Mouse (Mus musculus) brain, adult 10 weeks (tissue): ENCODE measurements around the gene Orc6. TPM values are rescaled to one million over a fixed set of nuclear protein-coding genes. Genes with fewer than 3 reads are reported as not detected.

Source experiments
- polyA plus RNA-seq: library from polyadenylated mRNA; stranded (reverse); fragments of 350-450 nt; fragmentation: Illumina TruSeq; extraction: RNeasy Lipid Tissue Mini Kit (QIAGEN cat#74804); gene quantifications from one replicate; pipeline ENCODE4 v1.2.3, GENCODE M21; 2015; ENCODE audit warnings: low read depth, low replicate concordance

Orc6 gene
- polyA plus RNA-seq = 45.2 TPM

GRCm38 (mm10) chr8:85299434-85300077 is at the start of gene Orc6, which contains the start of gene Vps35:
Gene Orc6 (plus strand): TSS chr8:85299632.
Gene Vps35 (minus strand): TSS chr8:85299802.

Other genes with a start within 250 kb of the Orc6 start
- gene Fbxw9, start 239.6 kb upstream of the Orc6 start, polyA plus RNA-seq = 19.6 TPM
- 7.4 TPM for gene Gm5741, start 231.7 kb upstream of the Orc6 start, polyA plus RNA-seq
- gene Dhps, start 227.9 kb upstream of the Orc6 start, polyA plus RNA-seq = 80.6 TPM
- 86.9 TPM for gene Wdr83os, start 218.9 kb upstream of the Orc6 start, polyA plus RNA-seq
- gene Wdr83, start 218.3 kb upstream of the Orc6 start, polyA plus RNA-seq = 34.9 TPM
- 29.5 TPM for gene Man2b1, start 216.4 kb upstream of the Orc6 start, polyA plus RNA-seq
- 6.6 TPM for gene Zfp791, start 176.5 kb upstream of the Orc6 start, polyA plus RNA-seq
- gene Cks1brt, start 147.7 kb upstream of the Orc6 start, polyA plus RNA-seq = not detected
- gene Olfr371, start 73.6 kb upstream of the Orc6 start, polyA plus RNA-seq = not detected
- 169 TPM for gene Vps35, start 170 bp downstream of the Orc6 start, polyA plus RNA-seq
- gene Mylk3, start 86.7 kb downstream of the Orc6 start, polyA plus RNA-seq = 4.0 TPM
- 24.8 TPM for gene 4921524J17Rik, start 133.2 kb downstream of the Orc6 start, polyA plus RNA-seq
- gene Gpt2, start 192.9 kb downstream of the Orc6 start, polyA plus RNA-seq = 40.6 TPM